Mouse (Mus musculus): ENCODE data around the gene Lgals8.

GRCm38 (mm10) chr13:12456711-12457110 lies 8.0 kb downstream of the Lgals8 start:
- TF ChIP-seq CTCF (IDR thresholded peaks at IDR 0.05; ENCODE audit: low read depth, low read length) (no peak), POLR2A (IDR thresholded peaks at IDR 0.05; ENCODE audit: borderline replicate concordance, low read depth, low read length) (no peak)

Measured in bone marrow macrophage, adult 2 months (primary cell).